Mouse (Mus musculus) thymus, postnatal 36 days (tissue): ENCODE measurements around the gene Ddx60.
A peak's percentile ranks its signal among the peaks of the same experiment; 100 is the strongest.
"Not testable (repeated sequence)": the region's sequence is repeated elsewhere in the genome, so short reads cannot be mapped to it uniquely, and the experiment has no call there.

Experiments
- DNase-seq, 2 experiments: peaks; one replicate each; pipeline ENCODE4 v3.0.0; 2022; ENCODE audit warnings: mixed read lengths in 2 of 2

Gene Ddx60

DNA sequence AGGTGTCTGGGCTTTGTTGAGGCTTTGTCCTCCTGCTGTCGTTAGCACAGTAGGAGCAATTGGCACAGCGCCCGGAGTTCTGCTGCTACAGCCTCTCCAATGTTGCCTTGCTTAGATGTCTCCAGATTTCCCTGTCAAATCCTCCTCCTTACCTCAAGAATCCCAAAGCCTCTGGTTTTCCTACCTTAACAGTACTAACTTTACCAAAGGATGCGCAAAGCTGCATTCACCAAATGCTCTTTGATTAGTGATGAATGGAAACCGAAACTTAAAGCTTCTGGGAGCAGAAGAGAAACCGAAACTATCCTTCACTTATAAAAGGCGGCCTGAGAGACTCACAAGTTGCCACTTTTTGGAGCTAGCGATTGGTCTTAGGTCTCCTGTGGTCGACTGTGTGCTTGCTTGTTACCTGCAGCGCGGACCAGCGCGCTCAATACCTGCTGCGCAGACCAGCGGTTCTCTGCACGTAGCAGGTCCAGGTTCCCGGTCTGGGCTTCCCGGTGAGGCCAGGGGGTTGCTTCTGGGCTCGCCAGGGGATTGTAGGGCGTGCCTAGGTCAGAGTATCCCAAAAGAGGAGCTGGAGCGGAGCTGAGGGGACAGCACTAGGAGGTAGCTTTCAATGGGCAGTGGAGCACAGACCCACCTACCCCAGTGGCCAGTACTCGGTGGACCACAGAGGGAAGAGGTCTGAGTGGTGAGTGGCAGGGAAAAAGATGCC lies at the start of gene Ddx60:
TSS of gene Ddx60 (plus strand) at position 311 of the 718 bp plus-strand sequence.
- DNase-seq: peak; percentile 32 to 34

DNA sequence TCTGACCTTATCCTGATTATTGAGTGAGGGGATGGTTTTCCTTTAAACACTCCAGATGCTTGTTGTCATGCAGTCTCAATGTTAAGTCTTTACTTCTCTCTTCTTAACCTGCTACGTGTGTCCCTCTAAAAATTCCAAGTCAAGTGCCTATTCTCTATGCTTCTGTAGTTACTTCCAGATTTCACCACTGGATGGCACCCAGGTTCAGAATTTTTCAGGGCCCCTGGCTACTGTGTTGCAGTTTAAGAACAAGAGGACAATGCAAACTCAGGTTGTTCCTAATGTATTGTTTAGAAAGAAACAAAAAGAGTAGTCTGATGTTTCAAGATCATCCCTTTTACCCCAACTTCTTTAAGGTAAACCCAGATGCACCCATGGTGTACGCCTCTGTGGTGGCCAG lies 33.8 kb upstream of the Ddx60 start:
- no peak for DNase-seq

DNA sequence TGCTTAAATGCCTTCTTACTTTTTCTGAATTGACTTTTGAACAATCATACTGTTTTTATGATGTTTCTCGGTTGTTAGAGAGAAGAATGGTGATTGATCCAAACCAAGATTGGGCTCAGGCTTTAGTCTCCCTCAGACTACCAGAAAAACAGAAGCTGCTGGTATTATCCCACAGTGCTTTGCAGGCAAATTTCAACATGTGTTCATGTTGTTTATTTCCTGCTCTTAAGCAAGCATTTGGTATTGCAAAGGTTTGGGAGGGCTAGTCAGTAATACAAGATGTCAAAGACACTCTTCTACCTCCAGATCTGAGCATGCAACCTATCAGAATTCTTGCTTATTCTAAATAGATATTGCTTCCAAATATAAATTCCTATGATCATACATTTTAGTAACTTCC lies 31.1 kb upstream of the Ddx60 start:
- no peak for DNase-seq

DNA sequence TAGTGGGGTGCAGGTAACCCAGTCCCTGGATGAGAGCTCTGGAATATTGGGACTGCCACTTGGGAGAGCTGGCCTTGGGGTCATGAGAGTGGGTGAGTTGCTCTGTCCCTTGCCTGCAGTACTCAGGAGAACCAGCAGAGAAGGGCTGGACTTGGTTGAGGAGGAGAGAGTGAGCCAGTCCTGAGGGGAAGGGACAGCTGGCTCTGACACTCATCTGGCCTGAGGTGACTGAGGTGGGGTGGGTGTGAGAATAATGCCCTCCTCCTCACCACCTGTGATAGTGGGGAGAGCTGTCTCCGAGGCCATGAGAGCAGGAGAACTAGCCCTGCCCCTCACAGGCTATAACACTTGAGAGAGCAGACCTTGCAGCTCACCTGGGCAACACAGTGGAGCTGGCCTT lies 30.5 kb upstream of the Ddx60 start:
- no peak for DNase-seq

DNA sequence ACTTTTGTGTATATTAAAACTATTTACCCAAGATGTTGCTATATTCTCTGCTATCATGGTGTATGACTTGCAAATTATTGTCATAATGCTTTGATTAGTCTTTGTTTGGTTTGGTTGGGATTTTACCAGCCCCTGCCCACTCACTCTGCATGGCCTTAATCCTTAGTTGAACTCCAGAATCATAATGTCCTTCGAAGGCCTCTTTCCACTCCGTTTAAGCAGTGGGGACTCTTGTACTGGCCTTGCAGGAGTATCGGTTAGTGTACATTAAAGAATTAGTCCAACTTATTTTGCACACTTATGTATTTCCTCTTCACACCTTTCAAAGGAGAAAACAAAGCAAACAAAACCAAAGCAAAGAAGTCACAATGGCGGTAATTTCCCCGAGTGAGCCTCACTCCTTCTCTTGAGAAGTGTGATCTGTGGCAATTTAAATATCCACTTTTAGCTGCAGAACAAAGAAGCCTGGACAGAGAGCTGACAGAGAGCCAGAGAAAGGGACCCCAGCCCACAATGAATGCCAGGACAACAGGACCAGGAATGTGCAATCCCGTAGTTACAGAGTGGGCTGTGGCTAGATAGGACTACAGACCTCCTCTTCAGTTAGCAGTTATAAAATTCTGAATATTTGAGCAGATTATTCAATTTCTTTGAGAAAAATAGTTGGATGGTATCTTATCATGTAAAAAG lies 26.7 kb upstream of the Ddx60 start:
- DNase-seq: no peak

DNA sequence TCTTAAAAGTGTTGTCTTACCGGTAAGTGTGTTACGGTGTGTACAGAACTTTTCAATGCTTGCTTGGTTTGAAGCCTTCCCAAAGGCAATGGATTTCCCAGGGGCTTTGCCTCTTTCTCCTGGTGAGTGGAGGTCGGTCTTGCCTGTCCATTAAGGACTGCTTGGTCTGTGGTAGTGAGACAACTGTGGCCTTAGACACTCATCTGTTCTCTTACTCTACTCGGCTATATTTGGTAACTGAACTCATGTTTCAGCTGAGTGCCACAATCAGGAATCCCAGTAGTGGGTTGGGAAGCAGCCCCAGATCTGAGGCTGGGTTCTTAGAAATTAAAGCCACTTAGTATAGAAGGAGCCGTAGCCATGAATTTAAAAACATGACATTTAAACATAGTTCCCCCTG lies 25.4 kb upstream of the Ddx60 start, which contains the start of gene Palld:
TSS of gene Palld (minus strand) at position 170 of the 400 bp plus-strand sequence.
- no peak for DNase-seq

DNA sequence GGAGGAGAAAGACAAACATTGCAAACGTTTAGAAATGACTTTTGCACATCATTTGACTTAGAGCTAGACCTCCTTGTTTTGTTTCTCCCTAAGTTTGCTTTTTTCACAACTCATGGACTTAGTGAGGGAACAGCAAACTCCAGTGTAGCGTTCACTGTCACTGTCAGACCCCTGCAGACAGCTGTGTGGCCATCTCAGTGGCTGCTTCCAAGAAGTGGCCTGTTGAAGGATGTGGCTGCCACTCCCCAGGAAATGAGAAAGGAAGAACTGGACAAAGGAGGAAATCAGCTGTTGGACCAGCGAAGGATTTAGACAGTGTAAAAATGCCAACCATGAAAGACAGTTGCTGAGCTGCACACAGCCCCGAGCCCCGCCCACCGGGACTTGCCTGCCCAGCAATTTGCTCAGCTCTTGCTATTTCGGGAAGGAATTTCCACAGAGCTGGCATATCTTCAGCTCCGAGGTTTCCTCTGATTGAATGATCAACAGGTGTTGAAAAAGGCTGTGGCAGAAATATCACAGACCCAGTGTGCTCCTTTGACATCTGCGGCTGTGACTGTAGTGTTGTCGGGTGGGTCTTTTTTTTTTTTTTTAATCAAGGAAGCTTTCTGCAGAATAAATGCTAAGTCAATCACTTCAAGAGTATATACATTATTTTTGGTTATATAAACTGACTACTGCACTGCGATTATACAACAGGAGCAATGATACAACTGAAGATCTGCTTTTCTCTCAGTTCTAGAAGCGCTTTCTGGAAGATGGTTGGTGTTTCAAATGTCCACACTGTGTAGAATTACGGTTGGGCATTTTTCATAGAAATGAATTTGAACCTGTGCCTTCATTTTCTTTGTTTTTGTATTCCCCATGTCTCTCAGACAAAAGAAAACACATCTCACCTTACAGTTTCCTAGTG lies 19.3 kb upstream of the Ddx60 start:
- DNase-seq: no peak

DNA sequence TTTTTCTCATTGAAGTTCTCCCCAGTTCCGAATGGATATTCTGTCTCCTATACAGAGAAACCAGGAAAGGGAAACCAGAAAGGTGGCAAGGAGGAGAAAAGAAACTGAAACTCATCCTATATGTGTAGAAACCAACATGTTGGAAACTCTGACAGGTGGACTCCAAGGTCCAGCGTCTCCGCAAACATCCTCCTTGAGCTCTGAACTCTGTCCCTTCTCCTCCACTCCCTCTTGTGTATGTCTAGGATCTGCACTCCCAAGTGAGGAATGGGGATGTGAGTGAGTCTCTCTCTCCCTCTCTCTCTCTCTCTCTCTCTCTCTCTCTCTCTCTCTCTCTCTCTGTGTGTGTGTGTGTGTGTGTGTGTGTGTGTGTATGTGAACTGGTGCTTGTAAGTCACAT lies 18.6 kb upstream of the Ddx60 start:
- DNase-seq: no peak

DNA sequence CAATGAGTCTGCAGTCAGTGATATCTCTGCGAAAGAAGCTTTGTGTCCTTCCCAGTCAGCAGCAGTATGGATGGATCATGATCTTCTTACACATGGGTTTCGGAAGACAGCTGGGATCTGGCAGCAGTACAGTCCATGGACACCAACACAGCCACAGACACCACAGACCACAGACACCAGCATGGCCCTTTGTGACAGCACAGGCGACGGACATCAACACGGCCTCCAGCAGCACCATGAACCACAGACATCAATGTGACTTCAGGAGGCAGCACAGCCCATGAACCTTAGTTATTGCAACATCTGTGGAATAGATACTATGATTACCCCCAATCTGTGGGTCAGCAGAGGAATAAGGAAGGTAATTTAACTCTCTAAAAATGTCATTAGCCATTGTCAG lies 15.1 kb upstream of the Ddx60 start:
- DNase-seq: no peak

DNA sequence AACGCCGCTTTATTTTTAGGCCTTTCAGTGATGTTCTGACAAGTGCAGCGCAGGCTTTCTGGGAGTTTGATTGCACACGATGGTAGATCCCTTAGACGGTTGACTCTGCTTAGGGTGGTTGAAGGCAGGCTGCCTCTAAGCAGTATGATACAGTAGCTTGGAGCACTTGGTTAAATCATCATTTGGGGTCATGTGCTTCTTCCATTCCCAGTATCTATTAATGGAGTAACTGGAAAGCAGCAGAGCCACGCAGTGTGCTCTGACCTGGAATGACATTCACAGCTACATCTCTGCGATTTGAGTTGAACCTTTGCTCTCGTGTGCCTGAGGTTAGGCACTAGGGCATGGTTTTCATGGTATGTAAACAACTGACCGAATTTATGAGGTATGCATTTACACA lies 13.9 kb upstream of the Ddx60 start:
- no peak for DNase-seq

DNA sequence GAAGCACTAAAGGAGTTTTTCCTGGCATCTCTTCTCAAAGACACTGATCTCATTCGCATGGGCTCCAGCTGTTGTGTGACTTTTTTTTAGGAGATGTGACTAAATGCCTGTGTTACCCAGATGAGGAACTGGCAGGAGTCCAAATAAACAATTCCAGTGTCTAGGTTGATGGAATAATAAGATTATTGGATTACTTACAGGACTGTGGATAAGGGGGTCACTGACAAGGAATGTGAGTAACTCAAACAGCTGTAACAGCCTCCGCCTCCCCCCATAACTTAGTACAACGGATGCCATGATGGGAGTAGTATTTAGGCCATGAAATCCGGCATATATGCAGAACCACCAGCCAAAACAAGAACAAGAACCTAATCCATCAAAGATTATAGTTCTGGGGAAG lies 10.6 kb upstream of the Ddx60 start:
- no peak for DNase-seq

DNA sequence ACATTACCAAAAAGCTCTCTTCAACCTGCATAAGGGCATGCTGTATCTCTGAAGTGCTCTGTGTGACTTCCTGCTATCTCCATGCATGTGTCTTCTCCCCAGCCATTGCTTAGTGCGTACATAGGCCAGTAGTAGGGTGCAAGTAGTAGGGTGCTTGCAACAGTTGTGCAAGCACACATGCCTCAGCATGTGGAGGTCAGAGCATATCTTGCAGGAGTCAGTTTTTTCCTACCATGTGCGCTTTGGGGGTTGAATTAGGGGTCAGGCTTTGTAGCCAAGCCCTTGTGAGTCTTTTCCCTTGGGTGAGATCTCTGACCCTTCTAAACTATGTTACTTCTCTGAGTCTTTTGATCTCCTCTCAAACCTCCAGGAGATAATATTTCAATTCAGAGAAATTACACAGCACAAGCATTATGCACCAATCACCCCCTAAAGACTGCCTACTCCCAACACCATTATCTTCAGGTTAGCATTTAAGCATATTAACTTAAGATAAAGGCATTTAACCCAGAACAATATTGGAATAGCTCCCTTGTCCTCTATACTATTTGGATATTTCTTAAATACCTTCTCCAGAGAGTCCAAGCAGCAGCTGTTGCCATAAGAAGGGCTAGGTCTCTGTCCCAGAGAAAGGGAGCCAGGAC lies 8.6 kb upstream of the Ddx60 start:
- no peak for DNase-seq

DNA sequence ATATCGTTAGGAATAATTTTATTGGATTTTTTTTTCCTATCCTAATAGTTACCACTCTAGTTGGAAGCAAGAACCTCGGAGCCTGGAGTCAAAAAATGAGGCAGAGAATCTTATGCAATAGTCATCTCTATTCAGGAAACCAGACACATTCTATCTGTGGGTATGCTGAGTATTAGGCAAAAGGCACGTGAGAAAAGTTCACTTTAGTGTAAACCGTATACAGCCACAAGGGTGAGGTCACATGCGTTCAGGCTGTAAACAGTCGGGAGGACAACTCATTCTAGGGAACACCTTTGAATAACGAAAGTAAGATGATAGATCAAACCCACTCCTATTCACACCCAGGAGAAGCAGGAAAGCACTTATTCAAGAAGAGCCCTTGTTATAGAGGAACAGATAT lies 7.5 kb upstream of the Ddx60 start:
- no peak for DNase-seq

DNA sequence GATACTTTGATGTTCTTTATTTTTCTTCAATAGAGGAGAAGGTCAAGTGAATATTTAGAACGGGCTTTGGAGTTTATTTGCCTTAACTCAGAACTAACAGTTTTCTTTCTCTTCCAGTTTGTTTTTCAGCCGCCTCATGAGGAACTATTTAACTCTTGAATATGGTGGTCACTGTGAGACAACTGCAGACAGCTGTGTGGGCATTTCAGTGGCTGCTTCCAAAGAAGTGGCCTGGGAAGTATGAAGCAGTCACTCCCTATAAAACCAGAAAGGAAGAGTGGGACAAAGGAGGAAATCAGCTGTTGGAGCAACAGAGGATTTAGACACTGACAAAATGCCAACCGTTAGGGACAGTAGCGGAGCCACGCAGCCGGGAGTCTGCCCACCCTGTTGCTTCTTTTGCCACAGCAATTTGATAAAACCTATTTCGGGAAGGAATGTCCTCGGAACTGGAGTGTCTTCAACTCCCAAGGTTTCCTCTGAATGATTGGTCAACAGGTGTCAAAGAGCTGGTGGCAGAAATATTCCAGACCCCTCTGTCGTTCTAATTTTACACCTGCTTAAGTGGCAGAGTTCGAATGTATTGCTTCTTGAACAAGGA lies 6.3 kb upstream of the Ddx60 start:
- no peak for DNase-seq

DNA sequence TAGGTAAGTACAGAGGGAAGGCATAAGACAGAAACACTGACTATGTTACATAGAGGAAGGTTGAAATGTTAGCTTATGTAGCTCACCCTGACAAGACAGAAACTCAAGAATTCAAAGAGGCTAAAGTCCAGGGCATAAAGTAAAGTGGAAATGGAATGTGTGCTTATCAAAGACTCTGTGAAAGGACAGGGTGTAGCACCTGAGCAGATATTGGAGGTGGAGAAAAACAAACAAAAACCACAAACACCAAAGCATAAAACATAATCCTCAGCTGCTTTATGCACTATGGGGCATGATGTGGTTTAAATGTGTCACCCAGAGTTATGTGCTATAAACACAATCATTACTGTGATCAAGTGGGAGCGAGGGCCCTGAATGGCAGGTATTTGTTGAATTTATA lies 3.4 kb upstream of the Ddx60 start:
- DNase-seq: no peak

DNA sequence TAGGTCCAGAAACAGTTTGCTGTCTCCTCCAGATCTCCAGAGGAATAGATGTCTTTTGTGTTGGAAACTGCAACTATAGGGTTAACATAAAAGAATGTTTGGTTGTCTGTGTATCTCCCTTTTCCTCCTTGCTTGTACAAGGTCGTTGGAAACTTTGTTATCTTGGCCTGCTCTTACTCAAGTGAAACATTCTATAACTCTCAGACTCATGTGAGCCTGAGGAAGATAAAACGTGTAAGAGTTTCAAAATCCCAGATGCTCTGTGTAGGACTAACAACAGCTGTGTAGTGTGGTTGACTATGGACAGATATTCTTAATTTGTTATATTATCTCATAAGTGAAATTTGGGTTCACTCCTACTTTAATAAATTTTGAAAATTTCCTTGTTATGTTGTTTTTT lies 5.4 kb downstream of the Ddx60 start:
- no peak for DNase-seq

DNA sequence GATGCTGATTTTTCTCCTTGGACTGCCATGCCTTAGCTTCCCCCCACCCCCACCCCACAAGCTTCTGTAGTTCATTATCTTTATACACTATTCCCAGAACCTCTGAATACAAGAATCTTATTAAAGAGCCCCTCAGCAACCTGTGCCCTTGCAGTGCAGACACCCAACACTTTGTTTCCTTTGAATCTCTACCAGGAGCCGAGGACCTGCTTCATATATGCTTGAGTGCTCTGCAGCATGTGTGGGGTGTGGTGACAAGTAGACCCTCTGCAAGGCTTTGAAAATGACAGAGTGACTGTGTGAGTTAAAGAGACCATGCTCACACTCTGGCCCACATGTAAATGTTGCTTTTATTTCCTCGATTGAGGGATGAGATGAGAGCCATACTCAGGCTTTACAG lies 9.7 kb downstream of the Ddx60 start:
- no peak for DNase-seq

DNA sequence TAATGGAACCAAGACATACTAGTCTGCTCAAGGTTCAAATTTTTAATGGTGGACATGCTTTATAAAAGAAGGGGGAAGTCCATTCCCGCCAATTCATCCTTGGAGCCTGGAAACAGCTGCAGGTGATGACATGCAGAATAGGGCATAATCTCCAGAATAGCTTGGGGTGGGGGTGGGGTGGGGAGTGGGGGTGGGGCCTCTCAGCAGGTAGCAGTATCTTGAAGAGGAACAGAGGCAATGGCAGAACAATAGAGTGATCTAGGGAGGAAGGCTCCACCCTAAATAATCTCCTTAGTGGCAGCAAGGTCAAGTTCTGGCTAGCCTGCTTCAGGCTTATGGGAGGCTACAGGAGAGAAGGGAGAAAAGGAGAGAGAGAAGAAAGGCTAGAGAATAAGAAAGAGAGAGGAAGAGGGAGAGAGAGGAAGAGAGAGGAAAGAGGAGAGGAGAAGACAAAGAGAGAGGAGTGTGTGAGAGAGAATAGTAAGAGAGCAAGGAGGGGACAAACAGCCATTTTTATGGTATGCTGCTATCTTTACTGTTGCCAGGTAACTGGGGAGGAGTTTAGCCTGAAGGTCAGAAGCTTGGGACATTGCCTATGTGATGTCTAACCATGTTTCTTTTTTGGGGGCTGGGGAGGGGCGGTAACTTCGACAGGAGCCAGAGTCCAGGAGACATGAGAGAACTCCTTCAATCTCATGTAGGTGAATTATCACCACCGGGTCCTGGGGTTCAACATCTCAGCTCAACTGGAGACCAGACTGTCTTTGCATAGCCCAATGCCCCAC lies 36.9 kb downstream of the Ddx60 start:
- DNase-seq: not testable (repeated sequence)

DNA sequence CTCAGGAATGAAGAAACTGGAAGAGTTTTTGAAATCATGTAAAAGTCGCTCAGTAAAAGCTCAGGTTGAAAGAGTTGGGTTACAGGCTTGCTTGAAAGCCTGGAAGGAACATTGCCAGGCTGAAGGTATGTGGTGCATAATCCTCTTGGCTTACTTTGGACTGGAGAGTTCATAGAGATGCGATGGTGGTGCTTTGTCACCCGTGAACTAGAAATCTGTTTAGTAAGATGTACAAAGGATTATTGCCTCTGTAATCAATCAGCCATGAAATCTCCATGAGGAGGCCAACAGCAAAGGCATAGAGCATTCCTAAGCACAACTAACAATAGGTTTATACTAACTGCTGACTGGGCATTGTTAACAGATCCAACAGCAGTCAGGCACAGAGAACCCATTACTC lies 41.7 kb downstream of the Ddx60 start:
- no peak for DNase-seq

DNA sequence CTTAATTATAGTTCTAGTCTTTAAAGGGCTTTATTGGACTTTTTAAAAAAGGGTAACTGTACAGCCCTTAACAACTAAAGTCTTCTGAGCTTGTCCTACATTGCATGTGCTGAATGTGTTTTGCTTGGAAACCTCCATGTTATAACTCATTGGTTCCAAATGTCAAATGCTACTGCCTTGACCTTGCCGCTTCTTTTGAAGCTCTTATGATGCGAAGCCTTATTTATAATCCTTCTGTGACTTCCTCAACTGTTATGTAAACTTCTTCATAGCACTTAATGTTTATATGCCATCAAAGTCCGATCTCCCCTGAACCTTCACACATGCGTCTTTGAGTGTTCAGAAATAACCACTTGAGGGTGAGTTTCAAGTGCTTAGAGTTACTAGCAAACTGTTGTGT lies 57.1 kb downstream of the Ddx60 start:
- DNase-seq: no peak

DNA sequence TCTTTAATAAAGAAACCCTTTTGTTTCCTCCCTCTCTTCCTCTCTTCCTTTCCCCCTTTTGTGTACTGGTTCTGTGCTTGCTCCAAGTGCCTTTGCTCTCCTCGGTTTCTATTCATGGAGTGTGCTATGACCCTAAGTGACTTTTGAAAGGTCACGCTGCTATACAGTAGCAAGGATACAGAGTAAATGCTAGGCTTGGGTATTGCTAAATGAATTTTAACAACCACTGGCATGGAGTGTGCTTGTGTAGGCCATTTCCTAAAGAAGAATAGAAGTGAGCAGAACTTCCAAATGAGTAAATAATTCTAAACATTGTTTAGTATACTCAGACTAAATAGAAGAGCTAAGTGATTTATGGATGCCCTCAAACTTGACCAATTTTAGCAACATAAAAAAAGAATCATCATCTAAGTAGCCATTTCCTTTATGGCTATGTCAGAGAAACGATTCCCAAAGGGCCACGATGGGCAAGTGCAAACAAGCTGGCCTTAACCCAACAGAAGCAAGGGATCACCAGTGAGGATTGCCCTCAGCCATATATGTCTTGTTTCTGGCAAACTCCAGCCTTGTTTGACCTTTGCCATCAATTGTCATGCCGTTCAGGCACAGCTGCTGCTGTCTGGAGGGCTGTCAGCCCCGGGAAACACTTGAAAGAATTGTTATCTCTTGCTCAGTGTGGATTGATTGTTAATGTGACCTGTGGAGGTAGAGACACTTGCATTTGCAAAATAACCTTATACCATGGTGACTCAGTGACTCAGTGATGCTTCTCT lies 58.0 kb downstream of the Ddx60 start:
- no peak for DNase-seq
